Mouse (Mus musculus): ENCODE measurements at regions not wholly inside any gene's neighbourhood (a gene's known extent, or its start where the extent isn't known, plus 50 kb on each side); places are given as distances from the start of the nearest gene placed in this dataset.

GRCm38 (mm10) chr3:147099143-147099713 lies 247.1 kb downstream of the Ttll7 start:
- ATAC-seq (ENCODE audit: low FRiP score, low TSS enrichment) (no peak), DNase-seq (ENCODE audit: low spot score) (no peak)
- no peaks in the 10 kb centered on the region for H3K4me1 ChIP-seq (replicated peaks; ENCODE audit: control insufficient read depth, insufficient read depth)
- no peak overlapping the region for H3K4me2 ChIP-seq (replicated peaks; ENCODE audit: low read depth)
- H3K9ac ChIP-seq (ENCODE audit: low read length), result no peak overlapping the region
- H3K36me3 ChIP-seq (ENCODE audit: control insufficient read depth, insufficient read depth, low read length), result no peaks in the 10 kb centered on the region
- 34% methylated on average over 12 of the region's 12 CpGs for WGBS
- H3K27ac ChIP-seq (replicated peaks), result no peak overlapping the region
- TF ChIP-seq CTCF (IDR thresholded peaks at IDR 0.05; ENCODE audit: low read depth) (no peak), EP300 (optimal IDR thresholded peaks at IDR 0.05) (no peak)
- no peak overlapping the region for H3K4me3 ChIP-seq (ENCODE audit: low read depth, low read length)
- H3K9me3 ChIP-seq (ENCODE audit: control insufficient read depth, low read length), result no peaks in the 10 kb centered on the region
- H3K27me3 ChIP-seq (ENCODE audit: control insufficient read depth, insufficient read depth, low read length), result no peaks in the 10 kb centered on the region

GRCm38 (mm10) chr3:147101053-147101764 lies 249.0 kb downstream of the Ttll7 start:
- no peak overlapping the region for H3K4me3 ChIP-seq (ENCODE audit: low read depth, low read length)
- no peak overlapping the region for H3K27ac ChIP-seq (replicated peaks)
- H3K4me2 ChIP-seq (replicated peaks; ENCODE audit: low read depth), result no peak overlapping the region
- no peak for TF ChIP-seq EP300 (optimal IDR thresholded peaks at IDR 0.05)
- TF ChIP-seq CTCF (IDR thresholded peaks at IDR 0.05; ENCODE audit: low read depth), result no peak
- no peak for DNase-seq (ENCODE audit: low spot score)
- no peaks in the 10 kb centered on the region for H3K4me1 ChIP-seq (replicated peaks; ENCODE audit: control insufficient read depth, insufficient read depth)
- ATAC-seq (ENCODE audit: low FRiP score, low TSS enrichment), result no peak
- no peaks in the 10 kb centered on the region for H3K36me3 ChIP-seq (ENCODE audit: control insufficient read depth, insufficient read depth, low read length)
- 55% methylated on average over 7 of the region's 7 CpGs for WGBS
- no peaks in the 10 kb centered on the region for H3K9me3 ChIP-seq (ENCODE audit: control insufficient read depth, low read length)
- H3K9ac ChIP-seq (ENCODE audit: low read length), result no peak overlapping the region
- no peaks in the 10 kb centered on the region for H3K27me3 ChIP-seq (ENCODE audit: control insufficient read depth, insufficient read depth, low read length)

- no peak for ATAC-seq (ENCODE audit: low FRiP score, low TSS enrichment)
- Histone ChIP-seq H3K9me3 (ENCODE audit: control insufficient read depth, low read length) (no peaks in the 10 kb centered on the region), H3K27ac (replicated peaks) (no peak overlapping the region), H3K4me2 (replicated peaks; ENCODE audit: low read depth) (no peak overlapping the region), H3K27me3 (ENCODE audit: control insufficient read depth, insufficient read depth, low read length) (no peaks in the 10 kb centered on the region), H3K36me3 (ENCODE audit: control insufficient read depth, insufficient read depth, low read length) (no peaks in the 10 kb centered on the region), H3K4me1 (replicated peaks; ENCODE audit: control insufficient read depth, insufficient read depth) (no peaks in the 10 kb centered on the region), H3K9ac (ENCODE audit: low read length) (no peak overlapping the region), H3K4me3 (ENCODE audit: low read depth, low read length) (no peak overlapping the region)
- TF ChIP-seq EP300 (optimal IDR thresholded peaks at IDR 0.05) (no peak), CTCF (IDR thresholded peaks at IDR 0.05; ENCODE audit: low read depth) (no peak)
- 45% methylated on average over 3 of the region's 3 CpGs for WGBS
- no peak for DNase-seq (ENCODE audit: low spot score)
Observed at GRCm38 (mm10) chr3:147101765-147102113, 249.6 kb downstream of the Ttll7 start.

GRCm38 (mm10) chr3:147103428-147103827 lies 251.3 kb downstream of the Ttll7 start:
- H3K27ac ChIP-seq (replicated peaks), result no peak overlapping the region
- ATAC-seq (ENCODE audit: low FRiP score, low TSS enrichment), result no peak
- WGBS, result 70% methylated on average over 7 of the region's 7 CpGs
- no peak overlapping the region for H3K9ac ChIP-seq (ENCODE audit: low read length)
- H3K4me3 ChIP-seq (ENCODE audit: low read depth, low read length), result no peak overlapping the region
- no peak overlapping the region for H3K4me2 ChIP-seq (replicated peaks; ENCODE audit: low read depth)
- H3K9me3 ChIP-seq (ENCODE audit: control insufficient read depth, low read length), result no peaks in the 10 kb centered on the region
- no peak for TF ChIP-seq CTCF (IDR thresholded peaks at IDR 0.05; ENCODE audit: low read depth)
- no peaks in the 10 kb centered on the region for H3K27me3 ChIP-seq (ENCODE audit: control insufficient read depth, insufficient read depth, low read length)
- no peak for DNase-seq (ENCODE audit: low spot score)
- H3K4me1 ChIP-seq (replicated peaks; ENCODE audit: control insufficient read depth, insufficient read depth), result no peaks in the 10 kb centered on the region
- no peaks in the 10 kb centered on the region for H3K36me3 ChIP-seq (ENCODE audit: control insufficient read depth, insufficient read depth, low read length)

- 89% methylated on average over 4 of the region's 4 CpGs for WGBS
- H3K27ac ChIP-seq (replicated peaks), result no peak overlapping the region
Observed at GRCm38 (mm10) chr3:147117609-147118008, 265.4 kb downstream of the Ttll7 start.

GRCm38 (mm10) chr3:147118092-147118491 lies 265.9 kb downstream of the Ttll7 start:
- TF ChIP-seq EP300 (optimal IDR thresholded peaks at IDR 0.05) (no peak), CTCF (IDR thresholded peaks at IDR 0.05; ENCODE audit: low read depth) (no peak)
- H3K4me1 ChIP-seq (replicated peaks; ENCODE audit: control insufficient read depth, insufficient read depth), result no peaks in the 10 kb centered on the region
- H3K27ac ChIP-seq (replicated peaks), result no peak overlapping the region
- no peak overlapping the region for H3K9ac ChIP-seq (ENCODE audit: low read length)
- WGBS, result 59% methylated on average over 5 of the region's 5 CpGs
- DNase-seq (ENCODE audit: low spot score) (no peak), ATAC-seq (ENCODE audit: low FRiP score, low TSS enrichment) (no peak)
- H3K4me3 ChIP-seq (ENCODE audit: low read depth, low read length), result no peak overlapping the region
- H3K27me3 ChIP-seq (ENCODE audit: control insufficient read depth, insufficient read depth, low read length), result no peaks in the 10 kb centered on the region
- no peak overlapping the region for H3K4me2 ChIP-seq (replicated peaks; ENCODE audit: low read depth)
- no peaks in the 10 kb centered on the region for H3K36me3 ChIP-seq (ENCODE audit: control insufficient read depth, insufficient read depth, low read length)
- H3K9me3 ChIP-seq (ENCODE audit: control insufficient read depth, low read length), result no peaks in the 10 kb centered on the region

More at GRCm38 (mm10) chr3:147117609-147118008, 265.4 kb downstream of the Ttll7 start:
- DNase-seq (ENCODE audit: low spot score) (no peak), ATAC-seq (ENCODE audit: low FRiP score, low TSS enrichment) (no peak)
- TF ChIP-seq EP300 (optimal IDR thresholded peaks at IDR 0.05), result no peak
- no peak for TF ChIP-seq CTCF (IDR thresholded peaks at IDR 0.05; ENCODE audit: low read depth)
- Histone ChIP-seq H3K4me1 (replicated peaks; ENCODE audit: control insufficient read depth, insufficient read depth) (no peaks in the 10 kb centered on the region), H3K27me3 (ENCODE audit: control insufficient read depth, insufficient read depth, low read length) (no peaks in the 10 kb centered on the region), H3K9me3 (ENCODE audit: control insufficient read depth, low read length) (no peaks in the 10 kb centered on the region), H3K4me2 (replicated peaks; ENCODE audit: low read depth) (no peak overlapping the region), H3K9ac (ENCODE audit: low read length) (no peak overlapping the region), H3K4me3 (ENCODE audit: low read depth, low read length) (no peak overlapping the region), H3K36me3 (ENCODE audit: control insufficient read depth, insufficient read depth, low read length) (no peaks in the 10 kb centered on the region)
